Mouse (Mus musculus) kidney, adult 2 months (tissue): ENCODE measurements around the gene Chrdl2.

Source experiments
- CTCF ChIP-seq: fragments of 200-500 bp; conservative IDR thresholded peaks from 2 replicates; pipeline ENCODE4 v1.5.1; 2011; ENCODE audit warnings: low read depth, mild to moderate bottlenecking, control low read depth, low read length, moderate library complexity, mixed read lengths; ENCODE audit not compliant: insufficient read depth, insufficient read length
- POLR2A ChIP-seq: fragments of 200-500 bp; IDR thresholded peaks from one replicate; pipeline ENCODE4 v1.6.1; 2011; ENCODE audit warnings: low read depth, low read length, control low read depth

- TF ChIP-seq CTCF (no peak), POLR2A (no peak)
Observed at GRCm38 (mm10) chr7:99966011-99966721, 39.8 kb upstream of the Chrdl2 start.
